Mouse (Mus musculus) intestine, embryonic 16.5 days (tissue): Measurements from ENCODE around the gene Srgap2. TPM values are rescaled to one million over a fixed set of nuclear protein-coding genes. Genes with fewer than 3 reads are reported as not detected.

ENCODE experiments used
- ATAC-seq: fragments of 200-750 bp; cut with Nextera tagmentation; 2 replicates; pipeline ENCODE4 v1.8.0; 2017; ENCODE audit warnings: moderate TSS enrichment, moderate library complexity
- H3K27ac ChIP-seq: fragments of 300-500 bp; sonication (generic); 2 replicates; pipeline ENCODE4 v1.5.1; 2014; ENCODE audit warnings: mild to moderate bottlenecking, low read length
- H3K27me3 ChIP-seq: fragments of 300-500 bp; sonication (generic); replicated peaks from 2 replicates; pipeline ENCODE4 v1.6.1; 2014; ENCODE audit warnings: low read length, control low read depth, mixed read lengths; ENCODE audit not compliant: control insufficient read depth, insufficient read depth
- H3K36me3 ChIP-seq: fragments of 300-500 bp; sonication (generic); 2 replicates; pipeline ENCODE4 v1.6.1; 2014; ENCODE audit warnings: low read length, control low read depth; ENCODE audit not compliant: control insufficient read depth, insufficient read depth
- H3K4me1 ChIP-seq: fragments of 300-500 bp; sonication (generic); 2 replicates; pipeline ENCODE4 v1.6.1; 2014; ENCODE audit warnings: low read length, control low read depth, mixed read lengths; ENCODE audit not compliant: control insufficient read depth, insufficient read depth
- H3K4me2 ChIP-seq: fragments of 300-500 bp; sonication (generic); 2 replicates; pipeline ENCODE4 v1.6.1; 2014; ENCODE audit warnings: low read depth, low read length, control low read depth
- H3K4me3 ChIP-seq: fragments of 300-500 bp; sonication (generic); 2 replicates; pipeline ENCODE4 v1.5.1; 2014; ENCODE audit warnings: mild to moderate bottlenecking, low read length
- H3K9ac ChIP-seq: fragments of 300-500 bp; sonication (generic); 2 replicates; pipeline ENCODE4 v1.6.1; 2014; ENCODE audit warnings: low read depth, low read length
- H3K9me3 ChIP-seq: fragments of 300-500 bp; sonication (generic); 2 replicates; pipeline ENCODE4 v1.6.1; 2016; ENCODE audit warnings: low read length, control low read depth; ENCODE audit not compliant: control insufficient read depth
- WGBS: fragments of 180-500 bp; shearing (Covaris S2); extraction: QIAGEN DNeasy Blood & Tissue Kit; methylation state at CpG from one replicate; pipeline ENCODE4 v1.1.7; 2014; 5-methylcytosine and 5-hydroxymethylcytosine counted together
- polyA plus RNA-seq: library from polyadenylated mRNA; unstranded; fragments of >200 nt; fragmentation: Nextera tagmentation; extraction: Ambion mirVana; gene quantifications from 2 replicates; pipeline ENCODE4 v1.2.1, GENCODE M21; 2015

Srgap2 gene
- polyA plus RNA-seq, 1 experiment from 2014 or later = 7.8 TPM

GRCm38 (mm10) chr1:131528561-131529166 lies 1.5 kb upstream of the Srgap2 start:
- H3K36me3 ChIP-seq = no peaks in the 10 kb centered on the region
- H3K4me1 ChIP-seq = peaks cover 27% of the 10 kb centered on the region
- H3K4me2 ChIP-seq = peak overlapping the region; percentile 63
- H3K9me3 ChIP-seq = no peaks in the 10 kb centered on the region
- H3K4me3 ChIP-seq = peak overlapping the region; percentile 71
- H3K9ac ChIP-seq = peak overlapping the region; percentile 72
- under 1% methylated on average over 9 of the region's 9 CpGs for WGBS
- H3K27me3 ChIP-seq = no peaks in the 10 kb centered on the region
- H3K27ac ChIP-seq = peak overlapping the region; percentile 94
- ATAC-seq = no peak

- Histone ChIP-seq H3K36me3 (no peaks in the 10 kb centered on the region), H3K9ac (peak overlapping the region; percentile 72), H3K27ac (peak overlapping the region; percentile 94), H3K4me2 (peak overlapping the region; percentile 63), H3K4me3 (peak overlapping the region; percentile 71), H3K4me1 (peaks cover 30% of the 10 kb centered on the region), H3K27me3 (no peaks in the 10 kb centered on the region), H3K9me3 (no peaks in the 10 kb centered on the region)
- under 1% methylated on average over 34 of the region's 34 CpGs for WGBS
- peak; percentile 15 for ATAC-seq
These were observed 942 bp upstream of the Srgap2 start for GRCm38 (mm10) chr1:131528081-131528507.

- Histone ChIP-seq H3K27ac (peak overlapping the region; percentile 96), H3K9ac (peak overlapping the region; percentile 87), H3K4me2 (peak overlapping the region; percentile 94), H3K36me3 (no peaks in the 10 kb centered on the region), H3K27me3 (no peaks in the 10 kb centered on the region), H3K4me3 (peak overlapping the region; percentile 71), H3K9me3 (no peaks in the 10 kb centered on the region), H3K4me1 (peaks cover 34% of the 10 kb centered on the region)
- WGBS = under 1% methylated on average over 81 of the region's 81 CpGs
- ATAC-seq = peak; percentile 50
These were observed 531 bp downstream of the Srgap2 start for GRCm38 (mm10) chr1:131526371-131527270.

- under 1% methylated on average over 39 of the region's 41 CpGs for WGBS
- H3K4me3 ChIP-seq = peak overlapping the region; percentile 71
- no peaks in the 10 kb centered on the region for H3K36me3 ChIP-seq
- peak overlapping the region; percentile 96 for H3K27ac ChIP-seq
- H3K4me2 ChIP-seq = peak overlapping the region; percentile 94
- peak overlapping the region; percentile 87 for H3K9ac ChIP-seq
- no peaks in the 10 kb centered on the region for H3K9me3 ChIP-seq
- H3K4me1 ChIP-seq = peaks cover 36% of the 10 kb centered on the region
- H3K27me3 ChIP-seq = no peaks in the 10 kb centered on the region
- no peak for ATAC-seq
These were observed 1.4 kb downstream of the Srgap2 start for GRCm38 (mm10) chr1:131525586-131526271.

- no peak overlapping the region; the same call in 1 of the 2 replicates for H3K27ac ChIP-seq
- H3K4me2 ChIP-seq = peak overlapping the region; percentile 94
- no peak for ATAC-seq
- peak overlapping the region; percentile 71 for H3K4me3 ChIP-seq
- H3K36me3 ChIP-seq = no peaks in the 10 kb centered on the region
- 1% methylated on average over 26 of the region's 26 CpGs for WGBS
- peak overlapping the region; percentile 87 for H3K9ac ChIP-seq
- no peaks in the 10 kb centered on the region for H3K27me3 ChIP-seq
- no peaks in the 10 kb centered on the region for H3K9me3 ChIP-seq
- peaks cover 36% of the 10 kb centered on the region for H3K4me1 ChIP-seq
These were observed 2.0 kb downstream of the Srgap2 start for GRCm38 (mm10) chr1:131525101-131525585.

- no peak for ATAC-seq
- WGBS = 40% methylated on average over 3 of the region's 3 CpGs
These were observed 3.4 kb downstream of the Srgap2 start for GRCm38 (mm10) chr1:131523794-131524193.

GRCm38 (mm10) chr1:131516588-131516987 lies 10.6 kb downstream of the Srgap2 start:
- Histone ChIP-seq H3K36me3 (no peaks in the 10 kb centered on the region), H3K4me1 (peaks cover 12% of the 10 kb centered on the region), H3K9me3 (no peaks in the 10 kb centered on the region), H3K4me3 (no peak overlapping the region), H3K27ac (no peak overlapping the region), H3K9ac (no peak overlapping the region), H3K27me3 (no peaks in the 10 kb centered on the region), H3K4me2 (no peak overlapping the region)
- no peak for ATAC-seq
- 91% methylated on average over 3 of the region's 3 CpGs for WGBS

More at GRCm38 (mm10) chr1:131523794-131524193, 3.4 kb downstream of the Srgap2 start:
- Histone ChIP-seq H3K27me3 (no peaks in the 10 kb centered on the region), H3K4me1 (peaks cover 31% of the 10 kb centered on the region), H3K9me3 (no peaks in the 10 kb centered on the region), H3K27ac (no peak overlapping the region), H3K4me2 (peak overlapping the region; percentile 94; the same call in 1 of the 2 replicates), H3K36me3 (no peaks in the 10 kb centered on the region), H3K4me3 (peak overlapping the region; percentile 71; the same call in 1 of the 2 replicates), H3K9ac (no peak overlapping the region)

GRCm38 (mm10) chr1:131514197-131514596 lies 13.0 kb downstream of the Srgap2 start:
- Histone ChIP-seq H3K27ac (no peak overlapping the region), H3K36me3 (no peaks in the 10 kb centered on the region), H3K9me3 (no peaks in the 10 kb centered on the region), H3K9ac (no peak overlapping the region), H3K27me3 (no peaks in the 10 kb centered on the region), H3K4me1 (peaks cover 6% of the 10 kb centered on the region), H3K4me3 (no peak overlapping the region), H3K4me2 (no peak overlapping the region)
- 73% methylated on average over 1 of the region's 1 CpGs for WGBS
- ATAC-seq = no peak

- no peak for ATAC-seq
- no peak overlapping the region for H3K4me3 ChIP-seq
- 91% methylated on average over 2 of the region's 2 CpGs for WGBS
These were observed 14.0 kb downstream of the Srgap2 start for GRCm38 (mm10) chr1:131513136-131513535.

More at GRCm38 (mm10) chr1:131513136-131513535, 14.0 kb downstream of the Srgap2 start:
- Histone ChIP-seq H3K27ac (no peak overlapping the region), H3K27me3 (no peaks in the 10 kb centered on the region), H3K4me2 (no peak overlapping the region), H3K9me3 (no peaks in the 10 kb centered on the region), H3K36me3 (no peaks in the 10 kb centered on the region), H3K4me1 (peaks cover 6% of the 10 kb centered on the region; the same call in 1 of the 2 replicates), H3K9ac (no peak overlapping the region)
